Mouse (Mus musculus): ENCODE results near the gene BC005537.

- TF ChIP-seq EP300 (IDR thresholded peaks at IDR 0.05; ENCODE audit: low read depth) (no peak), CTCF (IDR thresholded peaks at IDR 0.05; ENCODE audit: low read depth) (no peak)
Measured at GRCm38 (mm10) chr13:24799925-24800673, 1.4 kb upstream of the BC005537 start.

All from heart, postnatal 0 days (tissue).